Mouse (Mus musculus) midbrain, embryonic 11.5 days (tissue): ENCODE data around the gene Adh1. TPM values are rescaled to one million over a fixed set of nuclear protein-coding genes. Genes with fewer than 3 reads are reported as not detected.

ENCODE experiments used
- ATAC-seq: fragments of 200-750 bp; cut with Nextera tagmentation; 2 replicates; pipeline ENCODE4 v1.8.0; 2017; ENCODE audit warnings: moderate TSS enrichment, moderate library complexity; ENCODE audit not compliant: low FRiP score
- DNase-seq: peaks from one replicate; pipeline ENCODE4 v3.0.0; 2015; ENCODE audit warnings: low spot score; ENCODE audit errors: missing footprints
- H3K27ac ChIP-seq: fragments of 300-500 bp; sonication (generic); 2 replicates; pipeline ENCODE4 v1.5.1; 2014; ENCODE audit warnings: low read depth, low read length
- H3K27me3 ChIP-seq: fragments of 300-500 bp; sonication (generic); 2 replicates; pipeline ENCODE4 v1.6.1; 2014; ENCODE audit warnings: mild to moderate bottlenecking, low read length, moderate library complexity, mixed read lengths; ENCODE audit not compliant: control insufficient read depth, insufficient read depth
- H3K36me3 ChIP-seq: fragments of 300-500 bp; sonication (generic); 2 replicates; pipeline ENCODE4 v1.6.1; 2014; ENCODE audit warnings: mild to moderate bottlenecking, low read length, moderate library complexity, mixed read lengths; ENCODE audit not compliant: control insufficient read depth, insufficient read depth
- H3K4me1 ChIP-seq: fragments of 300-500 bp; sonication (generic); 2 replicates; pipeline ENCODE4 v1.6.1; 2014; ENCODE audit warnings: low read length; ENCODE audit not compliant: control insufficient read depth, insufficient read depth
- H3K4me2 ChIP-seq: fragments of 300-500 bp; sonication (generic); 2 replicates; pipeline ENCODE4 v1.6.1; 2014; ENCODE audit warnings: mild to moderate bottlenecking, moderate library complexity
- H3K4me3 ChIP-seq: fragments of 300-500 bp; sonication (generic); 2 replicates; pipeline ENCODE4 v1.5.1; 2014; ENCODE audit warnings: low read depth, low read length
- H3K9ac ChIP-seq: fragments of 300-500 bp; sonication (generic); 2 replicates; pipeline ENCODE4 v1.6.1; 2014; ENCODE audit warnings: low read length
- H3K9me3 ChIP-seq: fragments of 300-500 bp; sonication (generic); 2 replicates; pipeline ENCODE4 v1.6.1; 2016; ENCODE audit warnings: low read length; ENCODE audit not compliant: control insufficient read depth
- WGBS: fragments of 180-500 bp; shearing (Covaris S2); extraction: QIAGEN DNeasy Blood & Tissue Kit; methylation state at CpG from one replicate; pipeline ENCODE4 v1.1.7; 2014; 5-methylcytosine and 5-hydroxymethylcytosine counted together
- polyA plus RNA-seq: library from polyadenylated mRNA; unstranded; fragments of >200 nt; fragmentation: Nextera tagmentation; extraction: Ambion mirVana; gene quantifications from 2 replicates; pipeline ENCODE4 v1.2.1, GENCODE M21; 2014

The Adh1 gene
- polyA plus RNA-seq, 1 experiment from 2014 or later, result 0.48 TPM

DNA sequence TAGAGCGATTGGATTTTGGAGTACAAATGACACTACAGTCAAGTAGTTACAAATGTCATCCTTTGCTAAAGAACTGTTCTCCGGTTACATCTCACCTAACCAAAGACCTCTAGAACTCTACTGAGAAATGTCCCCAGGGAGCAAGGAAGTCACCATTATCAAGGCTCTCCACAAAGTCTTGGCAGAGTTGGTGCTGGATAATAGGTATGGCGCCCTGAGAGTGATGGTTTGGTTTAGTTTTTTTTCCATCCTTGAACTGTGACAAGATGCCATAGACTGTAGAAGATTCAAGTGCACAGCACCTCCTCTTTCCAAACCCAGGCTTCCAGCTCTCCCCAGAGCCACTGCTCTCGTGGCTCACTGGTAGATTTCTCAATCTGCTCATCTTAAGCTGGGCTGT, 26.9 kb downstream of the Adh1 start:
- Histone ChIP-seq H3K27me3 (no peaks in the 10 kb centered on the region), H3K4me2 (no peak overlapping the region), H3K27ac (no peak overlapping the region), H3K36me3 (no peaks in the 10 kb centered on the region), H3K9me3 (no peaks in the 10 kb centered on the region), H3K9ac (no peak overlapping the region), H3K4me3 (no peak overlapping the region), H3K4me1 (peaks cover under 1% of the 10 kb centered on the region; the same call in 1 of the 2 replicates)
- DNase-seq (no peak), ATAC-seq (no peak)
- WGBS, result 93% methylated on average over 4 of the region's 4 CpGs

GRCm38 (mm10) chr3:138290672-138291071, 29.9 kb downstream of the Adh1 start:
- Histone ChIP-seq H3K27me3 (no peaks in the 10 kb centered on the region), H3K4me2 (no peak overlapping the region), H3K4me1 (no peaks in the 10 kb centered on the region), H3K4me3 (no peak overlapping the region), H3K9ac (no peak overlapping the region), H3K9me3 (no peaks in the 10 kb centered on the region), H3K27ac (no peak overlapping the region), H3K36me3 (no peaks in the 10 kb centered on the region)
- 67% methylated on average over 2 of the region's 2 CpGs for WGBS
- DNase-seq (no peak), ATAC-seq (no peak)

DNA sequence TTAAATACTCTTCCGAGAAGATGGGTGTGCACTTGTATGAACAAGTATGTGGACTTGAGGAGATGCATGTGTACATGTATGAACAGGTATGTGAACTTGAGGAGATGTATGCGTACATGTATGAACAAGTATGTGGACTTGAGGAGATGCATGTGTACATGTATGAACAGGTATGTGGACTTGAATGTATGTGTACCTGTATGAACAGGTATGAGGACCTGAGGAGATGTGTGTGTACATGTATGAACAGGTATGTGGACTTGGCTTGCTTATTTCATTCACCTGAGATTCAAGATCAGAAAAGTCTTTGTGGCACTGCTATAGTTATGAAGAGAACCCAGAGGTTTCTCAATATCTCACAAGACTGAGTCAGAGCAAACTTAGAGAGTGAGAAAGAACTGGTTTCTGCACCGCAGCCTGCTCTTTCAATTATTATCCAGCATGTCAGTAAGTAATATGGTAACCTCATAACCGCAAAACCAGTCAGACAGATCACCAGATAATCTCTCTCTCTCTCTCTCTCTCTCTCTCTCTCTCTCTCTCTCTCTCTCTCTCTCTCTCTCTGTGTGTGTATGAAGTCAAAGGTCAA, 30.8 kb downstream of the Adh1 start:
- WGBS, result 95% methylated on average over 4 of the region's 4 CpGs
- H3K4me3 ChIP-seq, result no peak overlapping the region
- H3K27me3 ChIP-seq, result no peaks in the 10 kb centered on the region
- no peaks in the 10 kb centered on the region for H3K9me3 ChIP-seq
- H3K9ac ChIP-seq, result no peak overlapping the region
- no peak overlapping the region for H3K27ac ChIP-seq
- no peak for ATAC-seq
- H3K4me2 ChIP-seq, result no peak overlapping the region
- H3K4me1 ChIP-seq, result no peaks in the 10 kb centered on the region
- DNase-seq, result no peak
- H3K36me3 ChIP-seq, result no peaks in the 10 kb centered on the region

DNA sequence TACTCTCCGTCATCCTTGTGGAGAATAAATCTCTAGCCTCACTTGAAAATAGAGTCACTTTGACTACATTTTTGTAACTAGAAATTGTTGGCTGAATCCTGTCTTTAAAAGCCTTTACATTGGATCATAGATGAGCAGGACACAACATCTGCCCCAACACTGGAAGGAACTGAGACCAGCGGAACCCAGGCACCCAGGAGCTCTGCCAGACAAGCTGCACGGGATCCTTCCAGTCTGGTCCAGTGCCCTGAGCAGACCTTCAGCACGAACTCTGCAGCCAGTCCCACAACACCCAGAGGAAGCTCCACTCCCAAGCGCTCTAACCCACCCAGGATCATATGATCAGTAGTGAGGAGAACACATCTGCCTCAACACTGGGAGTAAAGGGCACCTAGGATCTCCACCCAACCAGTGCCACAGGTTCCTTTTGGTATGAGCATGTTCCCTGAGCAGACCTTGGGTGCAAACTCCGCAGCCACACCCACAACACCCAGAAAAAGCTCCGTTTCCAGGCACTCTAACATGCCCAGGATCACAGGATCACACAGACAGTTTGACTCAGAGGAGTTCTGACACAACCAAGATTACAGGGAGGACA, 32.6 kb downstream of the Adh1 start:
- Histone ChIP-seq H3K9me3 (no peaks in the 10 kb centered on the region; the same call in 1 of the 2 replicates), H3K27me3 (no peaks in the 10 kb centered on the region), H3K4me2 (no peak overlapping the region), H3K36me3 (no peaks in the 10 kb centered on the region), H3K4me1 (no peaks in the 10 kb centered on the region), H3K4me3 (no peak overlapping the region), H3K9ac (no peak overlapping the region), H3K27ac (no peak overlapping the region)
- WGBS, result 85% methylated on average over 7 of the region's 7 CpGs
- ATAC-seq (no peak), DNase-seq (no peak)

DNA sequence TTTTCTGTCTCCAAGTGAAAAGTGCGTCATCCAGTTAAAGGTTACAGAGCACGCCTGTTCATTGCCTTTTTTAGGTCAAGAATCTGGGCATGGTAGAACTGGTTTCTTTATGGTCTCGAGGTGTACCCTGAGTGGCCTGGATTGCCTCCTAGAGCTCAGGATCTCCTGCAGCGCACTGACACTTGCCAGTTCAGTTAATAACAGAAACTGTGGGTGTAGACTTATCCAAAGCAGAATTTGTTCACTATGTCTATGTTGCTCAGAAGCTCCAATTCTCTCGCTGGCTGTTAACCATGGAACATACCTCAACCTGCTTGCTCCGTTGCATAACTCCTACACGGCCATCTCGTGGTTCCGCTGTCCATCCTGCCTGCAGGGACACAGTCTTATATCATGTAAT, 39.3 kb downstream of the Adh1 start:
- Histone ChIP-seq H3K27ac (no peak overlapping the region), H3K4me2 (no peak overlapping the region), H3K9me3 (no peaks in the 10 kb centered on the region; the same call in 1 of the 2 replicates), H3K4me1 (no peaks in the 10 kb centered on the region), H3K9ac (no peak overlapping the region), H3K27me3 (no peaks in the 10 kb centered on the region), H3K36me3 (no peaks in the 10 kb centered on the region), H3K4me3 (no peak overlapping the region)
- no peak for DNase-seq
- 92% methylated on average over 9 of the region's 9 CpGs for WGBS
- no peak for ATAC-seq

DNA sequence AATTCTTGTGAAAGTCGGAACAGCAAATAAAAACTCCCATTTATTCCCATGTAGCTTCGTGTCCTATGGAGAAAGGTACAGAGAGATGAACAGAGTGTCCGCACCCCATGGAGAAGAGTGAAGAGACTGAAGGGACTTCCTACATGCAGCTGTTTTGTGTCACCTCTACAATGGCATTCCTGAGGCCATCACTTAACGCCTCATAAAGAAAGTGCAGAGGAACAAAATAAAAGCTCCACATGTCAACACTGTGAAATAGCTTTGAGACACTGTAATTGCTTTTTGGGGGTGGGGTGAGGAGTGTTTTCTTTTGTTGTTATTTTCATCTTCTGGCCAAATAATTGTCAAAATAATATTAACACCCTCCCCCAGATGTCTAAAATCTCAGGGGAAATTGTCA, 41.9 kb downstream of the Adh1 start:
- no peaks in the 10 kb centered on the region for H3K4me1 ChIP-seq
- WGBS, result 67% methylated on average over 4 of the region's 4 CpGs
- H3K36me3 ChIP-seq, result no peaks in the 10 kb centered on the region
- H3K9ac ChIP-seq, result no peak overlapping the region
- ATAC-seq (no peak), DNase-seq (no peak)
- H3K9me3 ChIP-seq, result no peaks in the 10 kb centered on the region; the same call in 1 of the 2 replicates
- no peak overlapping the region for H3K4me3 ChIP-seq
- H3K27ac ChIP-seq, result no peak overlapping the region
- H3K27me3 ChIP-seq, result no peaks in the 10 kb centered on the region
- no peak overlapping the region for H3K4me2 ChIP-seq

DNA sequence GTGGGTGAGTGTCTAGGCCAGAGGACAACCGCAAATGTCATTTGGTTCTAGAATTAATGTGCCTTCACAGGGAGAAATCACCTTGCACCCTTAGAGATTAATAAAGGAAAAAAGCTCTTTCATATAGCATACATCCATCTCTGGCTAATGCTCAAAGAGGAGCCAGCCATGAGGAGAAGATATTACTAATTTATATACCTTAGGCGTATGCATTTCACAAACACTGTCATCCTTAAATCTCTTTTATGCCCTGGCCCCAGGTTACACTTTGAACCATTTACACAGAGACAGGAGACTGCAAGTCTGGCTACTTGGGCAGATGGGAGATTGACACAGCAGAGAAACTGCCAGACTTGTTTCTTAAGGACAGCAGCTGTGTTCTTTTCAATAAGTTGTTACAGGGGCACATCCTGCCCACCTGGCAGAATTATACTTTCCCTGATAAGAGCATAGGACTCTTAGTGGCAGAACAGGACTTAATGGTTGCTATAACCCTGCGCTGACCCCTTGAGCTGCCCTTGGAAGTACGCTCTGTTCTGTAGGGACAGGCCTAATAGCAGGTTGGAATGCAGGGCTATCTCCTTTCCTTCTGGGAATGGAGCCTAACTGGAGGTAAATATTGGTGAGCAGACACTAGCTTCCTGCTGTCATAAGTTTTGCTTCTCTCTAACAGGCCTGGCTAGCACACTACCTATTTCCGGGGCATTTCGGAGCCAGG, 43.1 kb downstream of the Adh1 start:
- Histone ChIP-seq H3K27ac (no peak overlapping the region), H3K4me2 (no peak overlapping the region), H3K4me3 (no peak overlapping the region), H3K9ac (no peak overlapping the region), H3K27me3 (no peaks in the 10 kb centered on the region), H3K36me3 (no peaks in the 10 kb centered on the region), H3K4me1 (no peaks in the 10 kb centered on the region), H3K9me3 (no peaks in the 10 kb centered on the region)
- WGBS, result 89% methylated on average over 6 of the region's 6 CpGs
- no peak for DNase-seq
- no peak for ATAC-seq

DNA sequence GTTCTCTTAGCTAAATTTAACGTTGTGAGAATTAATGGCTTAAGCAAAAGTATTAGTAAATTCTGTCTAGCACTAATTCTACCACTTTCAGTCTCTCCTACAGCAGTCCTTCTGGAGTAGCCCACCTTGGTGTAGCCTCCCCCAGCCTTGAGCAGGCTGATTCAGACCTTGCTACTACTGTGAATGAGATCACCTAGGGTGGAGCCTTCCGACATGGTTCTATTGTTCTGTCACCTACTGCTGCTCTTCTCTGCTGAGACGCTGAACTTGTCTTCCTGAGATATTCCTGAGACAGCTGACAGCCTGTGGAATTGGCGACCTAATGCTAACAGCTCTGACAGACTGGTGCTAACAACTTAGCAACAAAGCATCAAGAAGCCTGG, 43.7 kb downstream of the Adh1 start:
- ATAC-seq (no peak), DNase-seq (no peak)
- Histone ChIP-seq H3K4me3 (no peak overlapping the region), H3K4me1 (no peaks in the 10 kb centered on the region), H3K36me3 (no peaks in the 10 kb centered on the region), H3K9me3 (no peaks in the 10 kb centered on the region), H3K4me2 (no peak overlapping the region), H3K9ac (no peak overlapping the region), H3K27ac (no peak overlapping the region), H3K27me3 (no peaks in the 10 kb centered on the region)
- 56% methylated on average over 4 of the region's 4 CpGs for WGBS

GRCm38 (mm10) chr3:138305486-138306289, 44.9 kb downstream of the Adh1 start:
- no peak overlapping the region for H3K4me3 ChIP-seq
- no peak for DNase-seq
- H3K36me3 ChIP-seq, result no peaks in the 10 kb centered on the region
- ATAC-seq, result no peak
- H3K27ac ChIP-seq, result no peak overlapping the region
- no peaks in the 10 kb centered on the region for H3K4me1 ChIP-seq
- no peaks in the 10 kb centered on the region for H3K27me3 ChIP-seq
- H3K9me3 ChIP-seq, result no peaks in the 10 kb centered on the region
- H3K9ac ChIP-seq, result no peak overlapping the region
- no peak overlapping the region for H3K4me2 ChIP-seq
- WGBS, result 76% methylated on average over 10 of the region's 10 CpGs
